9 mouse cellular contexts compared by ENCODE assay signal in the genomic region with DNA sequence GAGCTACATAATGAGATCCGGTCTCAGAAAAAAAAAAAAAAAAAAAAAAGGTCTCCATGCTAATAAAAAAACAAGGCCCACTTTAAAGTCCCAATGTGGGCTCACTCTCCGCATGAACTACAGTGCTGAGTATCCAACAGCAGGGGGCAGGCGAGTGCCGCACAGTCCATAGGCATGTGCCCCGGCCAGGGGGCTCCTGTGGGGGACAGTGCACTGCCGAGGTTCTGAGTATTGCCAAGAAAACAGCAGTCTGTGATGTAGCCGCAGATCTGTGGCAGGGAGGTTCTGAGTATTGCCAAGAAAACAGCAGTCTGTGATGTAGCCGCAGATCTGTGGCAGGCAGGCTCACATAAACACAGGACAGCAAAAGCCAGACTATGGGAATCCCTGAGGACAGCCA. TPM values are rescaled to one million over a fixed set of nuclear protein-coding genes. Genes with fewer than 3 reads are reported as not detected.
DNase-seq lines count a peak whose midpoint lies in the region; ATAC-seq and TF ChIP-seq lines count a peak whose summit lies in the region.
"Had no signal": no experiment of that assay in that cellular context is flagged by ENCODE, and none has a peak within 500 bp of the region (broad histone marks: within the 10 kb centered on the region; RNA-seq: fewer than 3 reads in every experiment).

No protein-coding gene starts in this region.

- H3K27me3 ChIP-seq in hindbrain, embryonic 16.5 days (replicated peaks; ENCODE audit: control insufficient read depth, insufficient read depth, low read length) = no peaks in the 10 kb centered on the region
- no peaks in the 10 kb centered on the region for H3K27me3 ChIP-seq in liver, postnatal 0 days (ENCODE audit: insufficient read depth, low read length)
- no peaks in the 10 kb centered on the region for H3K27me3 ChIP-seq in neural tube, embryonic 14.5 days (ENCODE audit: control insufficient read depth, insufficient read depth, low read length)

- WGBS in hindbrain, embryonic 16.5 days = 11% methylated on average over 8 of the region's 8 CpGs
- 24% methylated on average over 8 of the region's 8 CpGs for WGBS in liver, postnatal 0 days (ENCODE audit: insufficient replicate concordance)
- 16% methylated on average over 8 of the region's 8 CpGs for WGBS in neural tube, embryonic 14.5 days

- H3K9me3 ChIP-seq in hindbrain, embryonic 16.5 days (ENCODE audit: control insufficient read depth, low read length) = no peaks in the 10 kb centered on the region
- no peaks in the 10 kb centered on the region for H3K9me3 ChIP-seq in liver, postnatal 0 days (ENCODE audit: low read length)
- no peaks in the 10 kb centered on the region for H3K9me3 ChIP-seq in neural tube, embryonic 14.5 days (ENCODE audit: control insufficient read depth, low read length)

- H3K27ac ChIP-seq in left cerebral cortex, adult 2 months = no peak overlapping the region
- H3K27ac ChIP-seq in hindbrain, embryonic 16.5 days (ENCODE audit: low read depth, low read length) = no peak overlapping the region
- no peak overlapping the region for H3K27ac ChIP-seq in liver, postnatal 0 days (ENCODE audit: low read depth)
- H3K27ac ChIP-seq in neural tube, embryonic 14.5 days (ENCODE audit: low read depth, low read length) = no peak overlapping the region

- no peak overlapping the region for H3K4me2 ChIP-seq in hindbrain, embryonic 16.5 days (ENCODE audit: low read length)
- no peak overlapping the region for H3K4me2 ChIP-seq in liver, postnatal 0 days (ENCODE audit: low read depth, low read length)
- no peak overlapping the region for H3K4me2 ChIP-seq in neural tube, embryonic 14.5 days (ENCODE audit: low read depth, low read length)

- no peak for TF ChIP-seq EP300 in liver, postnatal 0 days (IDR thresholded peaks at IDR 0.05; ENCODE audit: low read depth)

- peak in 1 of 2 experiments; percentile 56 for DNase-seq in left cerebral cortex, adult 2 months (ENCODE audit: extremely low spot score in 1 of 2, low spot score in 2 of 2)
- DNase-seq in left cerebral cortex, adult 8-10 months (ENCODE audit: low spot score in 2 of 2) = no peak
- peak; percentile 64 for DNase-seq in Muller cell, postnatal 12 days (ENCODE audit: inconsistent ontology term)
- DNase-seq in embryo, embryonic 10.5 days (ENCODE audit: low spot score) = peak; percentile 85
- DNase-seq in liver, postnatal 0 days = peak; percentile 72

- peaks cover 8% of the 10 kb centered on the region for H3K36me3 ChIP-seq in hindbrain, embryonic 16.5 days (ENCODE audit: control insufficient read depth, insufficient read depth, low read length)
- H3K36me3 ChIP-seq in liver, postnatal 0 days (replicated peaks; ENCODE audit: insufficient read depth, low read length) = no peaks in the 10 kb centered on the region
- H3K36me3 ChIP-seq in neural tube, embryonic 14.5 days (ENCODE audit: control insufficient read depth, insufficient read depth, low read length) = peaks cover 3% of the 10 kb centered on the region

- peak; percentile 88 for TF ChIP-seq CTCF in left cerebral cortex, adult 2 months (IDR thresholded peaks at IDR 0.05)
- peak; percentile 86 for TF ChIP-seq CTCF in liver, postnatal 0 days (IDR thresholded peaks at IDR 0.05; ENCODE audit: low read depth)

- intact Hi-C loops in left cerebral cortex, adult 2 months (cut with DNase I) = loop anchor here (2.0 kb wide), 1 partner anchor 20 kb away; no protein-coding TSS in a partner anchor

- H3K4me1 ChIP-seq in hindbrain, embryonic 16.5 days (ENCODE audit: control insufficient read depth, insufficient read depth, low read depth, low read length) = peaks cover 16% of the 10 kb centered on the region
- H3K4me1 ChIP-seq in liver, postnatal 0 days (ENCODE audit: insufficient read depth) = no peaks in the 10 kb centered on the region
- peaks cover 20% of the 10 kb centered on the region for H3K4me1 ChIP-seq in neural tube, embryonic 14.5 days (ENCODE audit: control insufficient read depth, insufficient read depth, low read length)

- no peak overlapping the region for H3K9ac ChIP-seq in hindbrain, embryonic 16.5 days (ENCODE audit: low read depth, low read length)
- H3K9ac ChIP-seq in liver, postnatal 0 days (replicated peaks) = no peak overlapping the region
- H3K9ac ChIP-seq in neural tube, embryonic 14.5 days (replicated peaks; ENCODE audit: low read depth, low read length) = no peak overlapping the region

- peak; percentile 38; the same call in 1 of the 2 replicates for ATAC-seq in hindbrain, embryonic 16.5 days
- peak; percentile 48; the same call in 1 of the 2 replicates for ATAC-seq in liver, postnatal 0 days
- ATAC-seq in neural tube, embryonic 14.5 days (ENCODE audit: low read depth) = peak; percentile 42; the same call in 1 of the 2 replicates
- ATAC-seq in activated CD4-positive, CD25-positive, alpha-beta regulatory T cell, adult 4 months = no peak

- no peak overlapping the region for H3K4me3 ChIP-seq in left cerebral cortex, adult 2 months
- no peak overlapping the region for H3K4me3 ChIP-seq in hindbrain, embryonic 16.5 days (ENCODE audit: low read length)
- H3K4me3 ChIP-seq in liver, postnatal 0 days (ENCODE audit: low read depth, low read length) = no peak overlapping the region
- H3K4me3 ChIP-seq in neural tube, embryonic 14.5 days (ENCODE audit: low read depth, low read length) = no peak overlapping the region

RNA-seq across cellular contexts. Expression of gene Crocc, which starts 15.5 kb away (rescaled TPM):
- total RNA-seq in left cerebral cortex, adult 2 months (2021) = 10 to 100 TPM; 68.1 to 71.3 TPM
- total RNA-seq in left cerebral cortex, adult 8-10 months (2022) = 10 to 100 TPM; 44.2 to 69.2 (median 54.3) TPM
- 4.6 and 4.9 TPM in 2 replicates for polyA plus RNA-seq in hindbrain, embryonic 16.5 days (2015; fragmentation: Nextera tagmentation; extraction: Ambion mirVana)
- 0.32 and 0.47 TPM in 2 replicates for polyA plus RNA-seq in liver, postnatal 0 days (2015; fragmentation: Nextera tagmentation; extraction: Ambion mirVana)
- 4.8 and 5.2 TPM in 2 replicates for polyA plus RNA-seq in neural tube, embryonic 14.5 days (2014; fragmentation: Nextera tagmentation; extraction: Ambion mirVana)
- polyA plus RNA-seq in activated CD4-positive, CD25-positive, alpha-beta regulatory T cell, adult 4 months (2017; shearing (Covaris generic)) = 1 to 10 TPM in 1 of 2 experiments, under 1 TPM in 1; 0.98 to 1.4 TPM

RNA-seq across cellular contexts. Expression of gene Necap2, which starts 33.3 kb away (rescaled TPM):
- total RNA-seq in left cerebral cortex, adult 2 months (2021) = 10 to 100 TPM; 44.9 to 45.9 TPM
- 10 to 100 TPM; 37.3 to 59.5 (median 44.3) TPM for total RNA-seq in left cerebral cortex, adult 8-10 months (2022)
- polyA plus RNA-seq in hindbrain, embryonic 16.5 days (2015; fragmentation: Nextera tagmentation; extraction: Ambion mirVana) = 54.0 and 55.5 TPM in 2 replicates
- polyA plus RNA-seq in liver, postnatal 0 days (2015; fragmentation: Nextera tagmentation; extraction: Ambion mirVana) = 47.1 and 53.0 TPM in 2 replicates
- 37.0 and 49.9 TPM in 2 replicates for polyA plus RNA-seq in neural tube, embryonic 14.5 days (2014; fragmentation: Nextera tagmentation; extraction: Ambion mirVana)
- 100 to 1,000 TPM in 1 of 2 experiments, 10 to 100 TPM in 1; 85.5 to 101 TPM for polyA plus RNA-seq in activated CD4-positive, CD25-positive, alpha-beta regulatory T cell, adult 4 months (2017; shearing (Covaris generic))

RNA-seq across cellular contexts. Expression of gene Mfap2, which starts 34.6 kb away (rescaled TPM):
- 1 to 10 TPM; 4.8 to 4.9 TPM for total RNA-seq in left cerebral cortex, adult 2 months (2021)
- total RNA-seq in left cerebral cortex, adult 8-10 months (2022) = 1 to 10 TPM; 1.8 to 5.2 (median 3.3) TPM
- polyA plus RNA-seq in hindbrain, embryonic 16.5 days (2015; fragmentation: Nextera tagmentation; extraction: Ambion mirVana) = 130 and 180 TPM in 2 replicates
- polyA plus RNA-seq in liver, postnatal 0 days (2015; fragmentation: Nextera tagmentation; extraction: Ambion mirVana) = 14.1 and 14.6 TPM in 2 replicates
- polyA plus RNA-seq in neural tube, embryonic 14.5 days (2014; fragmentation: Nextera tagmentation; extraction: Ambion mirVana) = 109 and 229 TPM in 2 replicates
- not detected for polyA plus RNA-seq in activated CD4-positive, CD25-positive, alpha-beta regulatory T cell, adult 4 months (2017; shearing (Covaris generic))

RNA-seq across cellular contexts. Expression of gene Spata21, which starts 43.3 kb away (rescaled TPM):
- under 1 TPM; 0.26 to 0.61 TPM for total RNA-seq in left cerebral cortex, adult 2 months (2021)
- under 1 TPM; 0.24 to 0.30 (median 0.29) TPM for total RNA-seq in left cerebral cortex, adult 8-10 months (2022)
- 0.60 and 1.0 TPM in 2 replicates for polyA plus RNA-seq in hindbrain, embryonic 16.5 days (2015; fragmentation: Nextera tagmentation; extraction: Ambion mirVana)
- polyA plus RNA-seq in liver, postnatal 0 days (2015; fragmentation: Nextera tagmentation; extraction: Ambion mirVana) = not detected in 2 replicates
- polyA plus RNA-seq in neural tube, embryonic 14.5 days (2014; fragmentation: Nextera tagmentation; extraction: Ambion mirVana) = 0.50 and 0.79 TPM in 2 replicates
- under 1 TPM; 0.29 to 0.88 TPM for polyA plus RNA-seq in activated CD4-positive, CD25-positive, alpha-beta regulatory T cell, adult 4 months (2017; shearing (Covaris generic))
- total RNA-seq: heart, adult 18-20 months had no signal

RNA-seq across cellular contexts. Expression of gene Atp13a2, which starts 58.1 kb away (rescaled TPM):
- total RNA-seq in left cerebral cortex, adult 2 months (2021) = 100 to 1,000 TPM; 150 to 155 TPM
- total RNA-seq in left cerebral cortex, adult 8-10 months (2022) = 100 to 1,000 TPM; 141 to 156 (median 150) TPM
- 185 and 196 TPM in 2 replicates for polyA plus RNA-seq in hindbrain, embryonic 16.5 days (2015; fragmentation: Nextera tagmentation; extraction: Ambion mirVana)
- 13.2 and 15.8 TPM in 2 replicates for polyA plus RNA-seq in liver, postnatal 0 days (2015; fragmentation: Nextera tagmentation; extraction: Ambion mirVana)
- 155 and 160 TPM in 2 replicates for polyA plus RNA-seq in neural tube, embryonic 14.5 days (2014; fragmentation: Nextera tagmentation; extraction: Ambion mirVana)
- 1 to 10 TPM; 5.6 to 7.5 TPM for polyA plus RNA-seq in activated CD4-positive, CD25-positive, alpha-beta regulatory T cell, adult 4 months (2017; shearing (Covaris generic))

Comparison
In these comparisons a context has a peak if more than half of its experiments do, and no peak if none do; other contexts are left out.
1. DNase-seq: peak in Muller cell, postnatal 12 days (single experiment), embryo, embryonic 10.5 days (single experiment) and liver, postnatal 0 days (single experiment); none in left cerebral cortex, adult 8-10 months (0 of 2).
2. RNA of gene Mfap2, which starts 34.6 kb away (polyA plus RNA-seq): 130 to 180 TPM in hindbrain, embryonic 16.5 days, 109 to 229 TPM in neural tube, embryonic 14.5 days and 14.1 to 14.6 TPM in liver, postnatal 0 days; not detected in activated CD4-positive, CD25-positive, alpha-beta regulatory T cell, adult 4 months; every median in the first group is over 10 times any median in the second.